Mouse (Mus musculus) large intestine, adult 2 months (tissue): ENCODE data around the gene Gse1. TPM values are rescaled to one million over a fixed set of nuclear protein-coding genes. Genes with fewer than 3 reads are reported as not detected.

Experiments
- DNase-seq: peaks from one replicate; pipeline ENCODE4 v3.0.0-alpha.2; 2012; ENCODE audit warnings: low read depth, low spot score
- WGBS: fragments of 180-500 bp; shearing (Covaris S2); methylation state at CpG from one replicate; pipeline ENCODE4 v1.1.7; 2018; 5-methylcytosine and 5-hydroxymethylcytosine counted together
- polyA plus RNA-seq: library from polyadenylated mRNA; depleted of rRNA; stranded (reverse); fragments of >200 nt; gene quantifications from 2 replicates; pipeline ENCODE4 v1.2.3, GENCODE M21; 2012

Gene Gse1
- polyA plus RNA-seq, 1 experiment = 22.1 TPM

GRCm38 (mm10) chr8:120479691-120480090, 251.4 kb downstream of the Gse1 start:
- 94% methylated on average over 4 of the region's 4 CpGs for WGBS
- DNase-seq = no peak

- DNase-seq = no peak
- 91% methylated on average over 9 of the region's 9 CpGs for WGBS
Observed at GRCm38 (mm10) chr8:120482015-120482689, 253.9 kb downstream of the Gse1 start.

DNA sequence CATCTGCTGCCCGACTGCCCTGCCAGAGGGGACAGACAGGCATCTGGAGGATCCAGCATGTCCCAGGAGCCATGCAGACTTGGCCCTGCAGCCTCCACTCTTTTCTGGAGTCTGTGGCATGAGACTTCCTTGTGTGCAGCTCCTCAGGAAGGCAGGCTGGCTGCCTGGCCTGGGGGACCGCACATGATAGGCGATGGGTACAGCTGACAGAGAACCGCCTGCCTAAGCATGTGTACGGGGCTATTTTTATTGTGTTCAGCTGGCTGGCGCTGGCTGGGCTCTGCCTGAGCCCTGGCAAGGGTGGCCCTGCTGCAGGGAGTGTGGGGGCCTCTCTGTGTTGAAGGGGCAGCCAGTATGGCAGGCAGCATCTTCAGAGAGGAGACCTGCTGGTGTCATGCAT, 256.2 kb downstream of the Gse1 start:
- 66% methylated on average over 6 of the region's 6 CpGs for WGBS
- DNase-seq = no peak

GRCm38 (mm10) chr8:120485116-120485515, 256.9 kb downstream of the Gse1 start:
- no peak for DNase-seq
- WGBS = 68% methylated on average over 6 of the region's 6 CpGs

GRCm38 (mm10) chr8:120485551-120486476, 257.6 kb downstream of the Gse1 start:
- no peak for DNase-seq
- WGBS = 40% methylated on average over 21 of the region's 21 CpGs

DNA sequence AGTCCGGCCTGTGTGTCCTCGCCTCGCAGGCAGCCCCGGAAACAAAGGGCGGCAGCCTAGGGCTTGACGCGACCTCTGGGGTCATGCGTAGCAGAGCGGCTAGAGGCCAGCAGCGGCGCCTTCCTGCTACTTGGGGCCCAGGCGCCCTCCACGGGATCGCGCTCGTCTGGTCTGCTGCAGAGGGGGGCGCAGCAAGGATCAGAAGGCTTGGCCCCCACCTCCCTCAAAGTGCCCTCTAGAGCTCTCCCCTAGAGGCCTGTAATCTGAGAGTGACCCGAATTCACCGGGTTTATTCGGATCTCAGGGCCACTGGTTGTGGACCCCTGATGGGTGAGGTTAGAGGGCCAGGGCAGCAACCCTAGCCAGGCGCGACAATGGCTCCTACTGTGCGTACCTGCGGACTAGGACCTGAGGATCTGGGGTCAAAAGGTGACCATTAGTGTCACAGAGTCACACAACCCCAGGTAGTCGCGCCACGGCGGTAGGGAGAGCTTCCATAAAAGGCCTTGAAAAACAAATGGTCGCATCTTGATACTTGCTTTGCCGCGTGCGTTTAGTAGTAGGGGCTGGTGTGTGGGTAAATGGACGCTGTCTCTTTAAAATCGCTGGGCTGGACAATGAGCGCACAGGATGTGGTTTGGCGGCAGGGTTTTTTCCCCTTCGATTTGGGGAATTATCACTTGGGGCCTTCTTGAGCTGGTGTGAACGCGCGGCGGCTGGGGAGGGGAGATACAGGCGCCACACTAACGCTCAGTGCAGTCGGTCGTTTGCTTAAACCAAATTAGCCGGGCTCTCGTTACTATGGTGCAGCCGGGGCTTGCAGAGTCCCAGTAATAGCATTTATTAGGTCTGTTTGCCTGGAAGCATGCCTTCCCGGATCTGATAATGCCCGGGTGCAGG, 258.5 kb downstream of the Gse1 start:
- WGBS = 27% methylated on average over 50 of the region's 50 CpGs
- DNase-seq = no peak

DNA sequence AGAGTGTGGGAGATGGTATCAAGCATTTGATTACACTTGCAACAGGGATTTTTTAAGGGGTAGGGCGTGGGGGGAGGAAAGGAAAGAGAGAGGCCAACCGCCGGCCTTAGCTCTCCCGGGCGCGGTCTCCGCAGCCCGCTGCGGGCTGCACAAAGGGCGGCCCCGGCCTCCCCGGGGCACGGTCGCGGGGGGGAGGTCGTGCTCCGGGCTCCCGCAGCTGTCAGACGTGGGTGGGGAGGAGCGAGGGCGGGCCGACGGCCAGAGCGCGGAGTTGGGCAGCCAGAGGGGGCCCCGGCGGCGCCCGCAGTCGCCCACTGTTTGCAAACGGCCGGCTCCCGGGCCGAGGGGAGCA, 259.1 kb downstream of the Gse1 start:
- no peak for DNase-seq
- WGBS = under 1% methylated on average over 33 of the region's 34 CpGs

DNA sequence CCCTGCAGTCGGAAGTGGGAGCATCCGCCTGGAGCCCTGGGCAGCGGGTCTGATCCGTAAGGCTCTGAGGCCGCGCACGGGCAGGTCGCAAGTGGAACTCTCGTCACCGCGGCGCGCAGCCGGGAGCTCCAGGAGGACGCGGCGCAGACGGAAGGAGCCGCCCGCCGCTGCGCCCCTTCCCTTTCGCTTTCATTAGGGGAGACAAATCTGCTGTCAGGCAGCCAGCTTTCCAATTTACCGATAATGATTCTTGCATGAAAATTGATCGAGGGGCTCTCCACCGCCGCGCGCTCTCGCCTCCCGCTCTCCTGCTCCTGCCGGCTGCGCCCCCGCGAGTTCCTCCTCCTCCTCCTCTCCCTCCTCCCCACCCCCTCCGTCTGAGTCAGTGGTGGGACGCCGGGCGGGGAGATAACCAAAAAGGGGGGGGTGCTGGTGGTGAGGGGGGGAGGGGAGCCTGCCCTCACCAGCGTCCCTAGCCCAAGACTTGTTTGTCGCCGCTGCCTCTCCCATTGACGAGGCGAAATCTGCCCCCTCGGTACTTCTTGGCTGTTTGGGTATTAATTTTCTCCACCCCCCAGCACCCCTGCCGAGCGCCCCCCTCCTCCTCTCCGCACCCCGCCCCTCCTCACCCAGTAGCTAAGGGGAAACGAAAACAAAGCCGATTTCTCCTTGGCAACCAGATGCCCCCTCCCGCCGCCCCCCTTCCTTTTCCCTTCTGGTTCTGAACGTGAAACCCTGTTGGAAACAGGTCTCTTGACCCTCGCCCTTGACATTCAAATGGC, 259.7 kb downstream of the Gse1 start:
- WGBS = under 1% methylated on average over 55 of the region's 55 CpGs
- DNase-seq = no peak

- DNase-seq = no peak
- WGBS = under 1% methylated on average over 24 of the region's 25 CpGs
Observed at GRCm38 (mm10) chr8:120488636-120489131, 260.4 kb downstream of the Gse1 start.

DNA sequence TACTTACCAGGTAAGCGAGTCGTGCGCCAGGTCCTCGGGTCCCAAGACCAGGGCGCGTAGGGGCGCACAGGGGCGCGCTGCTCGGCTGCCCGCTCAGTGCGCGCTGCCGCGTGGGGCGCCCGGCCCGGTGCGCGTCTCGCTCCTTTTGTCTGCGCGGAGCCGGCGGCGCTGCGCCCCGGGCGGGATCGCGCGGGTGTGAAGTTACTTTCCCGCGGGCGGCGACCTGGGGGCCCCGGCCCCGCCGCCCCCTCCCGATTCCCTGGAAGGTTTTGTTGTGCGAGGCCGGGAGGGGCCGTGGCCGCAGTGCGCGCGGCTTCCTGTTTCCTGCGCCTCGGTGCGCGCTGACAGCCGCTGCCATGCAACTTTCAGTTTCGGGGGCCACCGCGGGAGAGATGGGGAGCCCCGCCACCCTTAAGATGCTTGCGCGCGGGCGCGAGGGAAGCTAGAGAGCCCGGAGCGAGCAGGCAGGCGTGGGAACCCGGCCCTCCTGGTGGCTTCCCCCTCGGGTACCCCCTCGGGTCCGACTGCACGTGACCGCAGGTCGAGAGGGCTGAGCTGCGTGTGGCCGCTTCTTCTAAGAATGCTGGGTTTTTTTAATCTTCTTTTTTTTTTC, 261.0 kb downstream of the Gse1 start:
- under 1% methylated on average over 73 of the region's 73 CpGs for WGBS

GRCm38 (mm10) chr8:120489771-120490281, 261.6 kb downstream of the Gse1 start:
- WGBS = 19% methylated on average over 15 of the region's 15 CpGs
- no peak for DNase-seq

More for the DNA sequence above, 261.0 kb downstream of the Gse1 start:
- no peak for DNase-seq

DNA sequence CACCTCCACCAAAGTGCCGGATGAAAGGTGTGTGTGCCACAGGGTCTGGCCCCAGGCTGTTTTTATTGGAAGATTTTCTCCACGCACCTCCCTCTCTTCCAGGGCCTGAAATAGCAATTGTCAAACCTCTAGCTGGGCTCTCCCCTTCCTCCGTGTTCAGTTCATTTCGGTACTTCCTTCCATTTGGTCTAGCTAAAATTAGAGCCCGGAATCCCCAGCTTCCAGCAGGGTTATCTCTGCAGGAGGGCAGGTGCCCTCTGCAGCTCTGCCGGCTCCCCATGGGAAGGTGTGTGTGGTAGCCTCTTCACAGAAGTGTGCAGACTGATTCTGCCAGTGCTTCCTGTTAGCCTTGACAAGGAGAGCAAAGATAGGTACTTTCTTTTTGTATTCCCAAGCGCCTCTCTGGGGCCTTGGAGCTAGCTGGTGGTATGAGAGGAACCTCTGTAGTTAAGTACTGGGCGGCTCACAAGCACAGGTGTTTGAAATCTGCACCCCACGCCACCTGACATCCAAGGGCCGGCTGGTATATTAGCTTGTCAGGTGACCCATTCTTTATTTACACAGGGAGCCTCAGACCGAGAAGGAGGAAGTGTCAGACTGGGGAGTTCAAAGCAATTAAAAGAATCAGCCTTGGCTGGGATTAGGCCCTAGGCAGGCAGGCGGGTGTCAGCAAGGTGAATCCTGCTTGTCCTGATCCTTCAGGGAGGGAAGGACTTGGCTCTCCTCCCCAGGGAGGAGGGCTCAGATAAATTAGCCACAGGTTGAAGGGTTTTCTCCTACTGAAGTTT, 262.3 kb downstream of the Gse1 start:
- no peak for DNase-seq
- WGBS = 21% methylated on average over 12 of the region's 12 CpGs

DNA sequence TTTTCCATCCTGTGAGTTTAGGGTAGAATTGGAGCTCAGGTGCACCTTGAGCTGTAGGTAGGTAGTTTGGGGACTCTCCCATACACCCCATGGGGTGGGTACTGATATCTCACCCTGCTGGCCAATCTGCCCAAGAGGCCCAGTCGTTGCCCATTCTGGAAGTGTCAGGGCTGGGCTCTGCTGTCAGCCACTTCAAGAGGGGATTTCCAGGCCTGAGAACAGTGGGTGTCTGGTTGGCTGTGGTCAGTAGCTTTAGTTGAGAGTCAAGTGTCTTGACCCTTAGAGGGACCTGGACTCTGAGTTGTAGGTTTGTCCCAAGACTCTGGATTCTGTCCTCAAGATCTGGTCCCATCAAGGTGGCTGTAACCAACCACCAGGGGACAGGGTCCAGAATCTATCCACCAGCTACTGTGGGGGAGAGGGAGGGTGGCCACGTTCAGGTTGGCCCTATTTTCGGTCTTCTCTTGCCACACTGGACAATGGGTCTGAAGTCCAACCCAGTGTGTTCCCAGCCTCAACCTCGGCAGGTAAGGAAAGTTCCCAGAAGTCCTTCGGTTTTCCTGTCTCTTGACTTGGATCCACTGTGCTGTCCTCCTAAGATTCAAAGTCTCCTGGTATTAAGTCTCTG, 263.0 kb downstream of the Gse1 start:
- DNase-seq = no peak
- 30% methylated on average over 5 of the region's 5 CpGs for WGBS

- 19% methylated on average over 14 of the region's 14 CpGs for WGBS
- peak; percentile 95 for DNase-seq
Observed at GRCm38 (mm10) chr8:120492193-120492880, 264.1 kb downstream of the Gse1 start.

DNA sequence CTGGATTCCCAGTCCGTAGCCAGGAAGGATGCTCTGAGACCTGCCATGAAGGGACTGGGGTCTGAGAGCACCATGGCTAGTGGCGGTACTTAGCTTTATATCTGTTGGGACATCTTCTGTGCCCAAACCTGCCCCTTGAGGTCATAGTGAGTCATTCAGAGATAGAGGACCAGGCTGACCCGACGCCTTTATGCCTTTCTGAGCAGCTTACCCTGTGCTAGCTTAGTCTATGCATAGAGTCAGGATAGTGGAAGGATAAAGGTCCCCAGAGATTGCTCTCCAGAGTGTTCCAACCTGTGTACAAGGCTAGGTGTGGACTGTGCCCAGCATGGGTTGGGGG, 264.6 kb downstream of the Gse1 start:
- 45% methylated on average over 4 of the region's 4 CpGs for WGBS
- DNase-seq = no peak

DNA sequence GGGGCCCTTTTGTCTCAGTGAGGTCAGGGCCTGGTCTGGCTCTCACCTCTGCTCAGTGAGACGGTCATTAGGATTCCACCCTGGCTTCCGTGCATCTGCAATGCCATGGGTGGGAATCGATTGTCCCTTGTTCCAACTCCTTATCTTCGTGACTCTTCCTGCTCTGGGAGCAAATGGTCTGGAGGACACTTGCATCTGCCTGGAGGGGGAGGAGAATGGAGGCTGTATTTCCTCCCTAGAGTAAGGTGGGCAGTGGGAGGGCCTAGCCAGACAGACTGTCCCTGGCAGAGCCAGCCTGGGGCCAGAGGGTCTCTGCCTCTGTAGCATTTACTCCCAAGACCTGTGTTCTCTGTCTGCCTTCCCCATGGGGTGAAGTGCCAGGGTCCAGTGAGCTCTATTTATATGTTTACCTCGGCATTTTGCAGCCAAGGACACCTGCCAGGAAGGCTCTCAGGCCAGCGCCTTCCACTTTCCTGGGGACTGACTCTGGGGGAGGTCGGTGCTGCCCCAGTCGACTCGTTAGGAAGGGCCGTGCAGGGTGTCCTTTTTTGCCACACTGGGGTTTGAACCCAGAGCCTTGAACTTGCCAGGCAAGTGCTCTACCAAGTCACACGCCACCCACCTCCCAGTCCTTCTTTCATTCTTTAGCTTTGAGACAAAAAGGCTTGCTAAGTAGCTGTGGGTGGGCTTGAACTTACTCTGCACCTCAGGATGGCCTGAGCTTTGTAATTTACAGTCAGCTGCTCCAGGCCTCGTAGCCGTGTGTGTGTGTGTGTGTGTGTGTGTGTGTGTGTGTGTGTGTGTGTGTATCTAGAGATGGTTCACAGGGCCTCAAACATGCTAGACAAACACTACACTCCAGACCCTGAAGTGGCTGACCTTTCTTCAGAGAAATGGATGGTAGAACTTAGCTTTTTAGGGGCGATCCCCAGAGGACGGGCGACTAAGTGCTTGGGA, 265.5 kb downstream of the Gse1 start:
- WGBS = 60% methylated on average over 16 of the region's 16 CpGs
- no peak for DNase-seq
